Mouse (Mus musculus) right cerebral cortex, postnatal 25 days (tissue): Measurements from ENCODE around the gene Tex13c3.
"Not testable (repeated sequence)": the region's sequence is repeated elsewhere in the genome, so short reads cannot be mapped to it uniquely, and the experiment has no call there.

Experiments
- DNase-seq: peaks from one replicate; pipeline ENCODE4 v3.0.0; 2022

Gene Tex13c3

DNA sequence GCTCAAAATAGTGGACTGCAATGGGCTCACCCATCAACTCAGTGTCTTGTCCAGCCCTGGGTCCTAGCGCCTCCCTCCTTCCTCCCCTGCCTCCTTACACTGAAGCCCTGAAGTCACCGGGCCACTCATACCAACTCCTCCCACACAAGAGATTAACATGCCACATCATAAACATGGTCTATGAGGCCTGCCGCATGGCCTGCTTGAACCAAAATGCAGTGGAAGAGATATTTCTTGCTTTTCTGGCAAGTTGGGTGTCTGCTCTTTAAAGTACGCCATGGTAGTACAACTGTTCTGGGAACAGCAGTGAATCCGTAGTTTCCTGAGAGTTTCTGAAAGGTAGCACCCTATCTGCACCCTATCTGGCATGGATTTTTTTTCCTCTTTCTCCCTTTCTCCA, at the start of gene Tex13c3:
Gene Tex13c3, minus strand, starts transcription at position 101 of the 400 bp plus-strand sequence.
- not testable (repeated sequence) for DNase-seq

- no peak for DNase-seq
Measured at GRCm38 (mm10) chrX:19489731-19490130, 8.6 kb upstream of the Tex13c3 start.
